Mouse (Mus musculus) brain, embryonic 18.5 days (tissue): ENCODE data around the gene Olfr1356.
A peak's percentile ranks its signal among the peaks of the same experiment; 100 is the strongest.
"Not testable (repeated sequence)": the region's sequence is repeated elsewhere in the genome, so short reads cannot be mapped to it uniquely, and the experiment has no call there.

Experiments
- DNase-seq: peaks from one replicate; pipeline ENCODE4 v3.0.0-alpha.2; 2012; ENCODE audit warnings: low read depth, low spot score

Gene Olfr1356

GRCm38 (mm10) chr10:78852066-78852465 lies at the start of gene Olfr1356:
TSS of gene Olfr1356 (minus strand) at chr10:78852166.
- DNase-seq: no peak

- DNase-seq: no peak
These were observed 23.3 kb upstream of the Olfr1356 start, which contains the start of gene Olfr1355 for GRCm38 (mm10) chr10:78875240-78875639. TSS of gene Olfr1355 (plus strand) at chr10:78875540.

- not testable (repeated sequence) for DNase-seq
These were observed 11.5 kb downstream of the Olfr1356 start for GRCm38 (mm10) chr10:78840456-78840855.

- DNase-seq: peak; percentile 6
These were observed 39.5 kb downstream of the Olfr1356 start for GRCm38 (mm10) chr10:78812358-78813060.

DNA sequence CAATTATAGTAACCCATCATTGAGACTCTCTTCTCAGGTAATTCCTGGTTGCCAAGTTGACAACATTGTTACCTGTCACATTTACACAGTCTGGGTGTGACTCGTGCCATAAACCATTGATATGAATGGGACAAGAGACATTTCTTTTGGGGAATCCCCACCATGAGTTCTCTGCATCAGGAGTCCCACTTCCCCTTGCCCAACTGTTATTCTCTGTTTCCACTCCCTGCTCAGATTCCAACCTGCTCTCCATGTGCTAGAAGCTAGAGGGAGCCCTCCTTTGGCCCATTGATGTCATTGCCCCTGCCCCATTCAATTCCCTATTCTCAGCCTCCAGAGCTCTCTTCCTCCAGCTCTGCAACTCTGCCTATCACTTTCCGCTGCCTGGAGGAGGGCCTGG lies 50.5 kb downstream of the Olfr1356 start:
- no peak for DNase-seq
